Mouse (Mus musculus) heart, embryonic 10.5 days (tissue): Measurements from ENCODE around the gene Psma3. TPM values are rescaled to one million over a fixed set of nuclear protein-coding genes. Genes with fewer than 3 reads are reported as not detected.

Experiments
- DNase-seq: peaks from one replicate; pipeline ENCODE4 v3.0.0-alpha.2; 2017; ENCODE audit warnings: low spot score
- H3K27ac ChIP-seq: fragments of 300-500 bp; sonication (generic); 2 replicates; pipeline ENCODE4 v1.5.1; 2016; ENCODE audit warnings: mild to moderate bottlenecking
- H3K27me3 ChIP-seq: fragments of 300-500 bp; sonication (generic); 2 replicates; pipeline ENCODE4 v1.6.1; 2016; ENCODE audit warnings: mild to moderate bottlenecking; ENCODE audit not compliant: poor library complexity, insufficient read depth, severe bottlenecking
- H3K36me3 ChIP-seq: fragments of 300-500 bp; sonication (generic); 2 replicates; pipeline ENCODE4 v1.6.1; 2016; ENCODE audit warnings: mild to moderate bottlenecking, moderate library complexity
- H3K4me1 ChIP-seq: fragments of 300-500 bp; sonication (generic); 2 replicates; pipeline ENCODE4 v1.6.1; 2016; ENCODE audit warnings: mild to moderate bottlenecking
- H3K4me3 ChIP-seq: fragments of 300-500 bp; sonication (generic); 2 replicates; pipeline ENCODE4 v1.5.1; 2016; ENCODE audit warnings: mild to moderate bottlenecking, moderate library complexity
- H3K9me3 ChIP-seq: fragments of 300-500 bp; sonication (generic); 2 replicates; pipeline ENCODE4 v1.6.1; 2016; ENCODE audit warnings: mild to moderate bottlenecking, moderate library complexity
- WGBS: fragments of 180-500 bp; shearing (Covaris S2); methylation state at CpG from one replicate; pipeline ENCODE4 v1.1.7; 2016; 5-methylcytosine and 5-hydroxymethylcytosine counted together
- polyA plus RNA-seq: library from polyadenylated mRNA; unstranded; fragments of >200 nt; fragmentation: Nextera tagmentation; extraction: Ambion mirVana; gene quantifications from 2 replicates; pipeline ENCODE4 v1.2.1, GENCODE M21; 2016

Gene Psma3
- polyA plus RNA-seq, 1 experiment from 2014 or later, result 568 TPM

DNA sequence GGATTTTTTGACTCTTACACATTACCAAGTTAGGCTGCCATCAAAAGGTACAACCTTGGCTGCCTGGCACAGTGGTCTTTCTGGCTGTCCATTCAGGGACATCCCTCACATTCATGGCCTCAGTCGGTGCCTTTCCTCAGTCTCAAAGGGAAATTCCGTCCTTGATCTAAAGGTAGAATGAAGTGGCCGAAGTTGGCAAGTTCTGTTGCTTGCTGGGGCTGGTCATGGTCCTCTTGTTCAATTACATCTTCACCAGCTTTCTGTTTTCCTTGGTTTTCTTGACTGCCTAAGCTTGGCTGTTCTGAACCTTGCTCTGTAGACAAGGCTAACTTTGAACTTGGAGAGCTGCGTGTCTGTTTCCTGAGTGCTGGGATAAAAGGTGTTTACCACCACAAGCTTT lies 61.4 kb downstream of the Psma3 start:
- Histone ChIP-seq H3K27ac (no peak overlapping the region), H3K4me3 (no peak overlapping the region), H3K36me3 (peaks cover 68% of the 10 kb centered on the region), H3K27me3 (no peaks in the 10 kb centered on the region), H3K9me3 (no peaks in the 10 kb centered on the region), H3K4me1 (no peaks in the 10 kb centered on the region)
- peak; percentile 60 for DNase-seq
- 93% methylated on average over 4 of the region's 4 CpGs for WGBS

DNA sequence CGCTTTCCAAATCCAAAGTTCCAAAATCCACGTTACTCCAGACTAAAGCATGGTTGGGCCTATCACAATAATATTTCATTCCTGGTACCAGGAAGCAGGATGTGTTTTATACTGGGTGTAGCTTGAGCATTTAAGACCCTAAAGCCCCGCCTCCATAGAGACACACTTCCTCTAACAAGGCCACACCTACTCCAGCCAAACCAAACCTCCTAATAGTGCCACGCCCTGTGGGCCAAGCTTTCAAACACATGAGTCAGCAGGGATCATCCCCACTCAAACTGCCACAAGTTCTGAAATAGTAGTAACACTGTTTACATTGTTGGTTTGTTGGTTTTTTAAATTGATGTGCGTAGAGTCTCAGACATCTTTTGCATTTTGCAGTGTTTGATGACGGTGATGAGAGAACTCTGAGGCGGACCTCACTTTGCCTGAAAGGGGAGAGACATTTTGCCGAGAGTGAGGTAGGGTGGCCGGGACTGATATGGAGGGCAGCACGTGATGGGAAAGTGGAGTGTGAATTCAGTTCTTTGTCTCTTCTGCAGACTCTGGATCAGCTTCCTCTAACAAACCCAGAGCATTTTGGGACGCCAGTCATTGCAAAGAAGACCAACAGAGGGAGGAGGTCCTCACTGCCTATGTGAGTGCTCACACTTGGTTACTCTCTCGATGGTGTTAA lies 62.4 kb downstream of the Psma3 start:
- DNase-seq, result peak; percentile 73
- no peaks in the 10 kb centered on the region for H3K27me3 ChIP-seq
- H3K4me3 ChIP-seq, result no peak overlapping the region
- H3K4me1 ChIP-seq, result no peaks in the 10 kb centered on the region
- WGBS, result 89% methylated on average over 12 of the region's 12 CpGs
- peaks cover 74% of the 10 kb centered on the region for H3K36me3 ChIP-seq
- no peaks in the 10 kb centered on the region for H3K9me3 ChIP-seq
- H3K27ac ChIP-seq, result no peak overlapping the region

DNA sequence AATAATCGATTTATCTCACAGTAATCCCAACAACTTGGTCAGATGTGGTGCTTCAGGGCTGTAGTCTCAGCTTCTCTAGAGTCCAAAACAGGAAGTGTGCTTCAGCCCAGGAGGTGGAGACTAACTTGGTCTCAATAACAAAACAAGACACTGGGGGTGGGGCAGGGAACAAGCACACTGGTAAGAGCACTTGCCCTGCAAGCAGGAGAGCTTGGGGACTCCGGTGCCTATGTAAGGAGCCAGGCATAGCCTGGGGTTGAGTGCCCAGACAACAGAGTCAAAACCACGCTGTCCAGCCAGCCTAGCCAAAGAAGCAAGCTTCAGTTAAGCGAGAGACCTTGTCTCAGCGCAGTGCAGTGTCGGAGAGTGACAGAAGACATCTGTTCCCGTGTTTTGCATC lies 66.0 kb downstream of the Psma3 start:
- H3K9me3 ChIP-seq, result no peaks in the 10 kb centered on the region
- 89% methylated on average over 7 of the region's 7 CpGs for WGBS
- DNase-seq, result peak; percentile 74

DNA sequence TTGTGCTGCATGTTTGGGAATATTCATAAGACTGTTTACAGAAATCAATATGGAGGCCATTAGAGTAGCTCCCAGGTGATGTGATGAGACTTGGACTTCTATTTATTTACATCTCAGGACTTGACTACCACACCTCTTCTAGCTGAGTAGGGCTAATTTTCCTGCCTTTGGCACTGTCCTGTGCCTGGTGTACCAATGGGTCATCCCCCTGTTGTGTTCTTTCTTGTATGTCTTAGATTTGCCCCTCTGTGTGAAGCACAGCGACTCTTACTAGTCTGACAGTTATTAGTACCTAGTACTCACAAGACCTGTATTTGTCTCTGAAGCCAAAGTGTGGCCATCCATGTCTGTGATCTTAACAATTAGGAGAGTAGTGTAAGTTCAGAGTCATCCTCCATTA lies 68.0 kb downstream of the Psma3 start:
- WGBS, result 100% methylated on average over 1 of the region's 1 CpGs
- DNase-seq, result peak; percentile 65
- H3K9me3 ChIP-seq, result no peaks in the 10 kb centered on the region
- H3K27me3 ChIP-seq, result no peaks in the 10 kb centered on the region
- H3K36me3 ChIP-seq, result peaks cover 68% of the 10 kb centered on the region
- H3K4me3 ChIP-seq, result no peak overlapping the region
- H3K27ac ChIP-seq, result no peak overlapping the region
- no peaks in the 10 kb centered on the region for H3K4me1 ChIP-seq

More for the DNA sequence above, 66.0 kb downstream of the Psma3 start:
- Histone ChIP-seq H3K4me1 (no peaks in the 10 kb centered on the region), H3K27me3 (no peaks in the 10 kb centered on the region), H3K4me3 (no peak overlapping the region), H3K36me3 (peaks cover 70% of the 10 kb centered on the region), H3K27ac (no peak overlapping the region)

DNA sequence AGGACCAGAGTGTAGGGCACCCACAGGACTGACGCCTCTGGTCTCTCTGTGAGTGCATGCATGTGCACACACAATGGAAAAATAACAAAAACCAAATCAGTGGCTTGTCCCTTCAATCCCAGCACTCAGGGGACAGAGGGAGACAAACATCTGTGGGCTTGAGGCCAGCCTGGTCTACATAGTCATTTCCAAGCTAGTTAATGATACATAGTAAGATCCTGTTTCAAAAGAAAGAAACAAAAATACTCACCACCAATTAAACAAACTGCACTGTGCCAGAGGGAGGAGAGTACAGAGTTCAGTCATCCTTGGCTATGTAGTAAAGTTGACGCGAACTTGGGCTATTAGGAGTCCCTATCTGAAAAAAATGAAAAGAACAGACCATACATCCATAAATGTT lies 69.2 kb downstream of the Psma3 start:
- Histone ChIP-seq H3K27ac (no peak overlapping the region), H3K4me3 (no peak overlapping the region), H3K36me3 (peaks cover 58% of the 10 kb centered on the region), H3K27me3 (no peaks in the 10 kb centered on the region), H3K4me1 (peaks cover 6% of the 10 kb centered on the region), H3K9me3 (no peaks in the 10 kb centered on the region)
- peak; percentile 35 for DNase-seq
- WGBS, result 87% methylated on average over 3 of the region's 3 CpGs

DNA sequence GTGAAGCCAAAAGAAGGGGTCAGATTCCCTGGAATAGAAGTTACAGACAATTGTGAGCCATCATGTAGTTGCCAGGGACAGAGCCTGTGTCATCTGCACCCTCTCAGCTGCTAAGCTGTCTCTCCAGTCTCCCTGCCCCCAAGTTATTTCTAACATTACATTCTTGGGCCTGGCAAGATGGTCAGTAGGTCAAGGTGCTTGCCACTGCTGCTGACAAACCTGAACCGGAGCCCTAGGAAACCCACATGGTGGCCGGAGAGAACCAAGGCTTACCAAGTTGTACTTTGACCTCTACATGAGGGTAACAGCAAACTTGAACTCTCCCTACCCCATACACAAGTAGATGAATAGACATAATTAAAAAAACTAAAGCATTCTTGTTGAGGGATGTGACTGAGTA lies 70.1 kb downstream of the Psma3 start:
- Histone ChIP-seq H3K27me3 (no peaks in the 10 kb centered on the region), H3K4me1 (peaks cover 6% of the 10 kb centered on the region), H3K36me3 (peaks cover 48% of the 10 kb centered on the region), H3K4me3 (no peak overlapping the region), H3K9me3 (no peaks in the 10 kb centered on the region), H3K27ac (no peak overlapping the region)
- WGBS, result 88% methylated on average over 2 of the region's 2 CpGs
- peak; percentile 51 for DNase-seq

Other genes starting within 250 kb of the Psma3 start
- gene Frmd6, start 149.1 kb upstream of the Psma3 start, polyA plus RNA-seq, result 20.1 and 20.4 TPM in 2 replicates
- gene Actr10, start 36.8 kb upstream of the Psma3 start, polyA plus RNA-seq, result 194 and 197 TPM in 2 replicates
- 24.1 and 26.9 TPM in 2 replicates for gene Arid4a, start 41.4 kb downstream of the Psma3 start, polyA plus RNA-seq
- gene Tomm20l, start 136.8 kb downstream of the Psma3 start, polyA plus RNA-seq, result 0.26 and 0.64 TPM in 2 replicates
- 106 and 107 TPM in 2 replicates for gene Timm9, start 162.1 kb downstream of the Psma3 start, polyA plus RNA-seq
- 10.1 and 13.1 TPM in 2 replicates for gene 2700049A03Rik, start 162.2 kb downstream of the Psma3 start, polyA plus RNA-seq